Mouse (Mus musculus) ovary, postnatal 36 days (tissue): ENCODE measurements around the gene Secisbp2.
"Not testable (repeated sequence)": the region's sequence is repeated elsewhere in the genome, so short reads cannot be mapped to it uniquely, and the experiment has no call there.

Experiments used
- DNase-seq: peaks from one replicate; pipeline ENCODE4 v3.0.0; 2022; ENCODE audit warnings: low spot score, mixed read lengths

The Secisbp2 gene

GRCm38 (mm10) chr13:51651408-51652064 lies at the start of gene Secisbp2:
TSS of gene Secisbp2 (plus strand) at chr13:51651697.
- DNase-seq, result peak; percentile 94

- DNase-seq, result no peak
These were observed 48.7 kb upstream of the Secisbp2 start for GRCm38 (mm10) chr13:51602764-51603163.

DNA sequence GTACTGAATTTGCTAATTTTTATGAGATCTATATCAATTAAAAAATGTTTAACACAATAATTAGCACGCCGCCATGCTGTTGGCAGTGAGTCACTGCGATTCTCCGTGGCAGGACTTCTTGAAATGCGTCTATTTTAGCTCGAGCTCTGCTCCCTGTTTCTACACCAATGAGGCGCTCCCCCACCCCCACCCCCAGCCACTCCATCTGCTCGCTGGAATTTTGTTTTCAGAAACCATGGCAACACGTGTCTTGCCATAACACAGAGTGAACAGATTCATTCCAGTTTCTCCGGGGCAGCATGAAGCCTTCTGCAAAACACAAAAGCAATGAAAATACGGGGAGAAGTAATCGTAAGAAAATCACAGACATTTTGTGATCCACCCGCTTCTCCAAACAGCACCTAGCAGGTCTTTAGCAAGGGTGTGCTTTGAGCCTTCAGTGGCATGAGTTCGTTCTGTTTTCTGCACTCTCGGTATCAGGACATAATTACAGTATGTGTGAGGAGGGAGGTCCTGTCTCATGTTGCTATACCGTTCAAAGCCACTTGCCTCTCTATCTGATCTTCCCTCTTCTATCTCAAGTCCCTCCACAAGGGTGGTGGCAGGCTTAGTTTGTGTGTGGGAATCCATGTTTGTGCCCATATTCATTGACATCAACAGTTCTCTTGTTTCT lies 48.1 kb upstream of the Secisbp2 start:
- no peak for DNase-seq

- no peak for DNase-seq
These were observed 47.6 kb upstream of the Secisbp2 start for GRCm38 (mm10) chr13:51603894-51604244.

GRCm38 (mm10) chr13:51609231-51609630 lies 42.3 kb upstream of the Secisbp2 start:
- no peak for DNase-seq

- DNase-seq, result no peak
These were observed 40.4 kb upstream of the Secisbp2 start for GRCm38 (mm10) chr13:51611060-51611459.

DNA sequence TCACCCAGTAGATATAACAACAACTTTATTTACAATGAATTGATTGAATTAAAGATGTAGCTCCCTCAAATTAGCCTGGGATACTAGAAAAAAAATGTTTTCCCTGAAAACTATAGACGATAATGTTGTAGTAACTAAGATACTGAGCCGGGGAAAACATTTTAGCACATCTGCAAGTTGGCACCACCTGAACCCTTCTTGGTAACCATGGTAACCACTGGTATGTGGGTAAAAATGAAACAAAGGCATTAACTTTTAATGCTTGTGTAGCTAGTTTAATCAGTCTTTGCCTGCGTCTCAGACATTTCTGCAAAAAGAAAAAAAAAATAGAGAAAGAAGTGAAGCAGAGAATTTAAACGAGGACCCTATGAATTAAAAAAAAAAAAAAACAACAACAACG lies 40.0 kb upstream of the Secisbp2 start:
- DNase-seq, result no peak

GRCm38 (mm10) chr13:51615815-51616214 lies 35.7 kb upstream of the Secisbp2 start:
- DNase-seq, result no peak

- no peak for DNase-seq
These were observed 35.0 kb upstream of the Secisbp2 start for GRCm38 (mm10) chr13:51616417-51617044.

- DNase-seq, result no peak
These were observed 34.2 kb upstream of the Secisbp2 start for GRCm38 (mm10) chr13:51617306-51617705.

DNA sequence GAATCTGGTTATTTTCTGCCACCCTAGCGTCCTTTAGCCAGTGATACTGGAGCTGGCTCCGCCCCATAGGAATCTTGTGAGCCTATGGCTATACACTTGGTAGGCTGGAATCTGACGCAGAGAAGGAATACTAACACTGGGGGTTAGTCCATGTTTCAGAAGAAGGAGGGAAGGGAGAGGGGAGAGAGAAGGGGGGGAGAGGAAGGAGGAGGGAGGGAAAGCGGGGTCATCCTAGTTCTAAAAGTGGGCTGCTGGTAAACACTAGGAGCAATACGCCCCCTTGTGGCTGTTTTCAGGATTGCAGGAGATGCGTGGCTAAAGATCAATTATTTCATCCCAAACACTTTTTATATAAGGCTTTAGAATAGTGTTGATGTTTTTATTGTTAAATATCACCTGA lies 33.6 kb upstream of the Secisbp2 start:
- no peak for DNase-seq

- DNase-seq, result no peak
These were observed 32.9 kb upstream of the Secisbp2 start for GRCm38 (mm10) chr13:51618602-51619001.

DNA sequence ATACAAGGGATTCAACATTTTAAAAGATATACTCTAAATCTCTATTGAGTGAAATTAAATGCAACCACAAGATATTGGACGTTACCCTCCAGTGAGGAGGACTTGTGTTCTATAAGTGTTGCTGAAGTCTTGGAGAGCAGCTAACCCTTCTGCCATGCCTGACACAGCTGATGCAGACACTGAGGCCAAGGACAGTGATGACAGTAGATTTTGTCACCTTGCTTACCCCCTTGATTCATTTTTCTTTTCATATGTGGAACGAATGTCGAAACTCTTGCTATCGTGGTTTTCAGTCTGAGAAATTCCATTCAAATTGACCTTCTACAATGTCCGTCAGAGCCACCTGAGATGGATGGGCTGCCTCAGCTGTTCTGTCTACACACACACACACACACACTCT lies 28.9 kb upstream of the Secisbp2 start:
- DNase-seq, result no peak

GRCm38 (mm10) chr13:51623678-51624077 lies 27.8 kb upstream of the Secisbp2 start:
- DNase-seq, result no peak

DNA sequence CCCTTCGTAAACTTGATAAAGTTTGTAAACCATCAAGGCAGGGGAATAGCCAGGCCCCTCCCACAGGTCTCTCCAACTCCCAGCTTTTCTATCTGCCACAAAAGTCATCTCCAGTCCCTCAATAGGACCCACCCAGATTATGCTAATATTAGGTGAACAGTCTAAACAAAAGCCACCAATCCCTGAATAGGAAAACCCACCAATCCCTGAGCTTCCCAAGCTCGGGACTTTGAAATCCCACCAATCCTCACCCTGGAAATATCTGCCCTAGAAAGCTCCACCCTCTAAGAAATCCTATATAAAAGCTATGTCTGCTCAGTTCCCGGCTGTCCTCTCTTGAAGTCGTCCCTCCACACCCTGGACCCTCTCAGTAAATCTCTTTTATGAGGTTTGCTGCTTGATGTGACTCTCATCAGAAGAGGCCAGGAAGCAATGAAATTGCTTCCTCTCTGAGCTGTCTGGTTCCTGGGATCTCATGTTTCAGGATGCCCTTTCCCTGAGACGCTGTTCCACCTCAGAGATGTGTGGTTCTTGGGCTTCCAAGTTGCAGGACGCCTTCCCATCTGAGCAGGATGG lies 23.1 kb upstream of the Secisbp2 start:
- DNase-seq, result no peak

DNA sequence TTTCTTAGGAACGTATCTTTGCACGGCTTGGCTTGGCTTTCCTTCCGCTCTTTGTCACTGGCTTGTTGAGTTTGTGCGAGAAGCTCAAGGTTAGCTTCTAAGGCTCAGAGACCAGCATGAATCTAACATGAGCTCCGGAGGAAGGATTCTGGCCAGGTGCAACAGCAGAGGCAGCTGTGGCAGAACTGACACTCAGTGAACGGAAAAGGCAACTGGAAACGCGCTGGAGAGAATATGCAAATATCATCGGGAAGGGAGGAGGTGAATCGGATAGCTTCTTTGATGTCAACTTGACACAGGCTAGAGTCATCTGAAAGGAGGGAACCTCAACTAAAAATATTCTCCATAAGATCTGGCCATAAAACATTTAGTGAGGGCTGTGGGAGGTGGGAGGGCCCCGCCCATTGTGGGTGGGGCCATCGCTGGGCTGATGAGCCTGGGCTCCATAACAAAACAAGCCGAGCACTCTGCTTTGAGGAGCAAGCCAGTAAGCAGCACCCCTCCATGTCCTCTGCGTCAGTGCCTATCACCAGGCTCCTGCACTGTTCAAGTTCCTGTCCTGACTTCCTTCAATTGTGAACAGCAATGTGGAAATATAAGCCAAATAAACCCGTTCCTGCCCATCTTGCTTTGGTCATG lies 20.0 kb upstream of the Secisbp2 start:
- no peak for DNase-seq

- DNase-seq, result no peak
These were observed 18.8 kb upstream of the Secisbp2 start for GRCm38 (mm10) chr13:51632560-51633218.

DNA sequence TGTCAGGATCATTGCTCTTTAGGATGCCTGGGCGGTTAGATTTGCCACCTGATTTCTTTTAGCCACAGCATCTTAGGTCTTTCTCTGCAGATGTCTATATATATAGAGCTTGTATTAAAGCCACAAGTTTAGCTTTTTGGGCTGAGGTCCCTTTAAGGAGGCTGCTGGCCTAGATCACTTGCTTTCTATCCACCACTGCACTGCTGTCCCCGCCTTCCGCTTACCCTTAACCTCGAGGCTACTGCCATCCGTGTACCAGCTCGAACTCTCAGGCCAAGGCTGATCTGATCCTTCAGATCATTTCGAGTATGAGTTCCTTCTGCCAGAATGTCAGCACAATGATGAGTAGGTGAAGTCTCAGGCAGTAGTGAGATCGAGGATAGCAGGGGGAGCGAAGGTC lies 16.1 kb upstream of the Secisbp2 start:
- DNase-seq, result not testable (repeated sequence)

DNA sequence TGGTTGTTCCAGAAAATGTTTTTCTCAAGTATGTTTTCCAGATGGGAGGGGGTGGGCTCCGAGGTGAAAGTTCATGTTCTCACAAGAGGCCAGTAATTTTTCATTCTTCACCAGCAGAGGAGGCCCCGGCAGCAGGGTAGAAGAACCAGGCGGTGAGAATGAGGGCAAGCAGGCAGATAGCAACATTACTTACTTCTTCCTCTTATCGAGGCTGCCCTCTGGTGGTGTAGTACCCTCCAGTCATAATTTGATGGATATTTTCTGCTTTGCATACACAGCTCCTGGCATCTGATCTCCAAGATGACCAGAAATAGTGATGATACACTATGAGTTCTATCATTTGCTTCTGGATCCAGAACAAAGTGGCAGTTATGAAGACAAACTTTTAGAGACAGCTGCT lies 12.5 kb upstream of the Secisbp2 start:
- no peak for DNase-seq

DNA sequence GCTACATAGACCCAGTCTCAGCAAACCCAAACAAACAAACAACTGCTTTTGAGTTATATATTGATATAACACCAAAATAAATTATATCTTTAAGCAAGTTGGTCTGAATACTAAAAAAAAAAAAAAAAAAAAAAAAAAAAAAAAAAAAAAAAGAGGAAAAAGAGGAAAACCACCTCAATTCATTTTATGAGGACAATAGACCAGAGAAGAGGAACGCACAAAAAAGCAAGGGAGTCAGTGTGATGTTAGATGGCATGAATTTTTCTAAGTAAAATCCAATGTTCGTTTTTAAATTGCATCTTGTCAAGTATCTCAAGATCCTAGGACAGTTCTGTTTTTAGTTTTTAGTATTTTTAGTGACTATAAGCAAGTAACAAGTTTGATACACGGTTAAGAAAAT lies 10.1 kb upstream of the Secisbp2 start:
- DNase-seq, result no peak

DNA sequence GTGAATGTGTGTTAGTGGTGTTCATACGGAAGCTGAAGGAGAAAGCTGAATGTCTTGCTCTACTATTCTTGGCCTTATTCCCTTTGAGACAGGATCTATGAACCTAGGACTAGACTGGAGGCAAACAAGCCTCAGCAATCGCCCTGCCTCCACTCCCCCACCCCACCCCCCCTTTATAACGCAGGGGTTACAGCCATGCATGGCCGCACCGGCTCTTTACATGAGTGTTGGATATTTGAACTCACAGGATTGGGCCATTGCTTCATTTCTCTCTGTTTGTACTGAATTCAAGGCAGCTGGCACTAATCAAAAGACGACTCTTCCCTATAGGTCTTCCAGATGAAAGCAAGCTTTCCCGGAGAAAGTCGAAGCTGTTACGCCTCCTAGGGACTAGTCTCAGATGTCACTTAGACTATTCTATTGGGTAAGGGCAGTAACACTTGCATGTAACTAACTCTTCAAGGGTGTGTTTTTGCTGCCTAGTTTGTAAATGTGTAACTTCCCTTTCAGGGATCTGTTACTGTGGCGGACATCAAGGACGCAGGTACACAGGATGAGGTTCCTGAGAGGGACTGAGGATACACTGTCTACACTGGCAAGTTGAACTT lies 9.2 kb upstream of the Secisbp2 start:
- no peak for DNase-seq
